Mouse (Mus musculus): Measurements from ENCODE around the gene Fam221b. TPM values are rescaled to one million over a fixed set of nuclear protein-coding genes. Genes with fewer than 3 reads are reported as not detected.

Gene Fam221b
- total and polyA plus RNA-seq, 2 experiments from 2014 or later, result 1.4 TPM; not detected in 1

DNA sequence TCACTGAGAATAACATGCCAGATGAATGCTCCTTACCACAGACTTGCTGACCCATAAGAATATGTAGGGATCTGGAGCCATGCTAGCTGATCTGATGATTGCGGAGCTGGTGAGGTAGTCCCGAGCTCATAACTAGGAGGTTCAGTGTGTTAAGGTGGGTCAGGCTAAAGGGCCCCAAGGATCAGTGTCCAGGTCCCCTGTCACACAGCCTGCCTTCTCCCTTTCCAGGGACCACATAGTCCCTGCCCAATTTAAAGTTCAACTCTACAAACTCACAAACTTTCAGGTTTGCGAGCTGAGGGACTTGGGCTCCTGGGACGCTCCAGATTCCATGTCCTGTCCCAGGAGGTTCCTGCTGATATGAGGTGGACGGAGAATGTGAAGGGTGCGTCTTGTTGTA, 31.8 kb upstream of the Fam221b start, which contains the start of gene Olfr70:
TSS of gene Olfr70 (minus strand) at position 101 of the 400 bp plus-strand sequence.
- no peak for ATAC-seq
- H3K9me3 ChIP-seq (ENCODE audit: low read length), result no peaks in the 10 kb centered on the region
- H3K36me3 ChIP-seq (ENCODE audit: insufficient read depth, low read length), result no peaks in the 10 kb centered on the region
- WGBS, result 87% methylated on average over 6 of the region's 6 CpGs
- no peak within 1 kb of the TSS for H3K27ac ChIP-seq
- no peak within 1 kb of the TSS for H3K9ac ChIP-seq (replicated peaks; ENCODE audit: low read length)
- no peak for DNase-seq (ENCODE audit: low spot score)
- H3K4me1 ChIP-seq (ENCODE audit: insufficient read depth, low read length), result peaks cover 5% of the 10 kb centered on the region; the same call in 1 of the 2 replicates
- H3K4me3 ChIP-seq (ENCODE audit: low read length), result no peak within 1 kb of the TSS
- no peak within 1 kb of the TSS for H3K4me2 ChIP-seq (ENCODE audit: low read depth, low read length)
- H3K27me3 ChIP-seq (ENCODE audit: insufficient read depth, low read length), result no peaks in the 10 kb centered on the region
- TF ChIP-seq CTCF (IDR thresholded peaks at IDR 0.05; ENCODE audit: low read depth), result no peak

DNA sequence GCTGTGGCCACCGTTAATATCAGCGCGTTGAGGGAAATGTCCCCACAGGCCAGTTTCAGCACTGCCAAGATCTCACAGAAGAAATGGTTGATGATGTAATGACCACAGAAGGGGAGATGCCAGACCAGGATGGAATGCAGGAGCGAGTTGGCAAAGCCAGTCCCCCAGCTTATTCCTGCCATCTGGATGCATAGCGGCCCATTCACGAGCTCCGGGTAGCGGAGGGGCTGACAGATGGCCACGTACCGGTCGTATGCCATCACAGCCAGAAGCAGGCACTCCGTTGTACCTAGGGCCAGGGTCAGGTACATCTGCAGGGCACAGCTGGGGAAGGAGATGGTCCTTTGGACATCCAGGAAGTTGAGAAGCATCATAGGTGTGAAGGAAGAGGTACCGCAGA, 27.6 kb upstream of the Fam221b start:
- DNase-seq (ENCODE audit: low spot score), result peak; percentile 49
- Histone ChIP-seq H3K27ac (no peak overlapping the region), H3K9me3 (ENCODE audit: low read length) (no peaks in the 10 kb centered on the region), H3K4me2 (ENCODE audit: low read depth, low read length) (no peak overlapping the region), H3K4me3 (ENCODE audit: low read length) (no peak overlapping the region), H3K27me3 (ENCODE audit: insufficient read depth, low read length) (no peaks in the 10 kb centered on the region), H3K36me3 (ENCODE audit: insufficient read depth, low read length) (no peaks in the 10 kb centered on the region), H3K4me1 (ENCODE audit: insufficient read depth, low read length) (peaks cover 5% of the 10 kb centered on the region; the same call in 1 of the 2 replicates), H3K9ac (replicated peaks; ENCODE audit: low read length) (no peak overlapping the region)
- 60% methylated on average over 13 of the region's 13 CpGs for WGBS
- TF ChIP-seq CTCF (IDR thresholded peaks at IDR 0.05; ENCODE audit: low read depth), result no peak
- ATAC-seq, result peak; percentile 54; the same call in 1 of the 2 replicates

DNA sequence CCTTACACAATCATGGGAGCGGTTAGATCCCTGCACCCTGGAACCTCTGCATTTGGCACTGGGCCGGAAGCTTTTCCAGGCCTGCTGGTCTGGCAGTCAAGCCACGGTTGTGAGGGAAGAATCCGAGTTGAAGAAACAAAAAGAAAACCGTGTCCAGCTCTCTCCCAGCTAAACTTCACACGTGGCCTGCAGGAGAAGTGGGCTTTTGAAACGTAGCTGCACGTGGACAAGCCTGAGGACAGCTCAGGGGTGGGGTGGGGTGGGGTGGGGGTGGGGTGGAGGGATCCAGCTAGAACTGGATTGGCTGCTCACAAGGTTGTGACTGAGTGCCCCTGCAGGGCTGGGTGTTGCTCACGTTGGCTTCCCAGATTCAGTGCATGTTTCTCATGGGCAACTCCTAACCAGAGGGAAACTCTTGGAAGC, 26.3 kb upstream of the Fam221b start:
- Histone ChIP-seq H3K4me2 (ENCODE audit: low read depth, low read length) (no peak overlapping the region), H3K9ac (replicated peaks; ENCODE audit: low read length) (no peak overlapping the region), H3K27ac (no peak overlapping the region), H3K4me1 (ENCODE audit: insufficient read depth, low read length) (peaks cover 5% of the 10 kb centered on the region; the same call in 1 of the 2 replicates), H3K4me3 (ENCODE audit: low read length) (no peak overlapping the region), H3K27me3 (ENCODE audit: insufficient read depth, low read length) (no peaks in the 10 kb centered on the region), H3K36me3 (ENCODE audit: insufficient read depth, low read length) (no peaks in the 10 kb centered on the region; the same call in 1 of the 2 replicates), H3K9me3 (ENCODE audit: low read length) (no peaks in the 10 kb centered on the region)
- peak; percentile 5 for DNase-seq (ENCODE audit: low spot score)
- ATAC-seq, result peak; percentile 61; the same call in 1 of the 2 replicates
- TF ChIP-seq CTCF (IDR thresholded peaks at IDR 0.05; ENCODE audit: low read depth), result no peak
- WGBS, result 23% methylated on average over 9 of the region's 9 CpGs

DNA sequence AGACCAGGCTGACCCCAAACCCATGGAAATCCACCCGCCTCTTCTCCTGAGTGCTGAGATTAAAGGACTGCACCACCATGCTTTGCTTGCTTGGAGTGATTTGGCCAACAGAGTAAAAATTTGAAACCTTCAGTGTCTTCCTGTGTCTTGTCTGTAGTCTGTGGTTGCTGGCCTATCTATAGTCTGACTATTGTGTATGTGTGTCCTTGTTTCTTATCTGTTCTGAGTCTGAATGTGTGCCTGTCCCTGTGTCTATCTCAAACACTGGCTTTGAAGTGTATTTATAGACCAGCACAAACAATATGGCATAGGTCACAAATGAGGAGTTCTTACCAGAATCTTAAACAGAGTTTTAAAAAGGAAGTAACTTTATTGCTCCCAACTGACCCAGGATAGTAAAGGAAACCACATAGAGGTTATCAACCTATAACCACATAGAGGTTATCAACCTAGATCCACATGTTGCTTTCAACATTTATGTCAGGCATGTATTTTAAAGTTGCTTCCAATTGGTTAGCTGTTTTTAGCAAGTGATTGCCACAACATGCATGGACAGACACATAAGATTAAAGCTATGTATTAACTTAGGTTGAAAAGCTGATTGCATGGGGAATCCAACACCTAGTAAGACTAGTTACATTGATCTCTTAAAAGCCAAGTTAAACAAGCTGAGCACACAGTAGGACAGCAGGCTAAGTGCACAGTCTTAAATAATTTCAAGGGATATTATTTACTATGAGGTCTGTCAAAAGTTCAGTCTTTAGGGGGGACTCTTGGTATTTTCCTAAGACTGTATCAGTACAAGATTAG, 25.7 kb upstream of the Fam221b start:
- H3K27me3 ChIP-seq (ENCODE audit: insufficient read depth, low read length), result no peaks in the 10 kb centered on the region
- no peak for TF ChIP-seq CTCF (IDR thresholded peaks at IDR 0.05; ENCODE audit: low read depth)
- no peak overlapping the region for H3K4me2 ChIP-seq (ENCODE audit: low read depth, low read length)
- H3K4me3 ChIP-seq (ENCODE audit: low read length), result no peak overlapping the region
- no peak for DNase-seq (ENCODE audit: low spot score)
- H3K9ac ChIP-seq (replicated peaks; ENCODE audit: low read length), result no peak overlapping the region
- H3K27ac ChIP-seq, result no peak overlapping the region
- no peaks in the 10 kb centered on the region for H3K9me3 ChIP-seq (ENCODE audit: low read length)
- H3K36me3 ChIP-seq (ENCODE audit: insufficient read depth, low read length), result peaks cover 4% of the 10 kb centered on the region
- WGBS, result 93% methylated on average over 1 of the region's 1 CpGs
- peaks cover 5% of the 10 kb centered on the region; the same call in 1 of the 2 replicates for H3K4me1 ChIP-seq (ENCODE audit: insufficient read depth, low read length)
- ATAC-seq, result no peak

DNA sequence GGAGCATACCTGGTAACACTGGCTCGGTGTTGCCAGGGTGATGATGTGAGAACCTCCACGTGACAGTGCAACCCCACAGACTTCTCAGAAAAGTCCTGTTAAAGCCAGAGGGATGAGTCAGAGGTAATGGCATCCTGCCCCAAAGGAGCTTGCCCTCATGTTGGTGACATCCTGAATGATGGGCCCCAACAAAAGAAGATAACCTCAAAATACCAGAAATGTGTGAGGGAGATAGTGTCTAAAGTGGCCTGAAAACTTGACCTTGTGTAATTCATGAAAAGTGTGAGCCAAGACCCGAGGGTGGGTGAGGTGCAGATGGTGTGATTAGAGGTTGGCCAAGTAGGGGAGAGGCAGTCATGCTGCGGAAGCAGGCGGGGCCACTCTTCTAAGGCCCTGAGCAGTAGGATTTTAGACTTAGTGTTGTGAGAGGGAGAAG, 24.9 kb upstream of the Fam221b start:
- ATAC-seq (no peak), DNase-seq (ENCODE audit: low spot score) (no peak)
- TF ChIP-seq CTCF (IDR thresholded peaks at IDR 0.05; ENCODE audit: low read depth), result no peak
- Histone ChIP-seq H3K9me3 (ENCODE audit: low read length) (no peaks in the 10 kb centered on the region), H3K36me3 (ENCODE audit: insufficient read depth, low read length) (peaks cover 11% of the 10 kb centered on the region), H3K4me1 (ENCODE audit: insufficient read depth, low read length) (peaks cover 5% of the 10 kb centered on the region; the same call in 1 of the 2 replicates), H3K4me3 (ENCODE audit: low read length) (no peak overlapping the region), H3K27me3 (ENCODE audit: insufficient read depth, low read length) (no peaks in the 10 kb centered on the region), H3K4me2 (ENCODE audit: low read depth, low read length) (no peak overlapping the region), H3K9ac (replicated peaks; ENCODE audit: low read length) (no peak overlapping the region), H3K27ac (no peak overlapping the region)
- 75% methylated on average over 5 of the region's 5 CpGs for WGBS

DNA sequence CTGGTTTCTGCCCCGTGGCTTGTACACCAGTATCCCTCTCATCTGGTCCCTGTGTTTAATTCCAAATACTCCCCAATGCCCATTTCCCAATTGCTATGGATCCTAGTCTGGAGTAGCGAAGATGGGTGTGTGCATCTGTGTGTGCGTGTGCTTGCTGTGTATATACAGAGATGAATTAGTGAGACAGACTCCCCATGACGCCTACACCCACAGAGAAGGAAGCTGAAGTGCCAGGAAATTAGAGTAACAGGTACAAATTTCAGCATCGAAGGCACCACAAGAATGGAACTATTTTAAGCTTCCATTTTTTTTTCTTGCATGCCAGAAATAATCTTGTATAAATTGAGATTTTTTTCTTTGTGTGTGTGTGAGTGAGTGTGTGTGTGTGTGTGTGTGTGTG, 22.1 kb upstream of the Fam221b start:
- Histone ChIP-seq H3K4me2 (ENCODE audit: low read depth, low read length) (no peak overlapping the region), H3K27me3 (ENCODE audit: insufficient read depth, low read length) (no peaks in the 10 kb centered on the region), H3K9ac (replicated peaks; ENCODE audit: low read length) (no peak overlapping the region), H3K4me3 (ENCODE audit: low read length) (no peak overlapping the region), H3K27ac (no peak overlapping the region), H3K4me1 (ENCODE audit: insufficient read depth, low read length) (no peaks in the 10 kb centered on the region), H3K9me3 (ENCODE audit: low read length) (no peaks in the 10 kb centered on the region), H3K36me3 (ENCODE audit: insufficient read depth, low read length) (peaks cover 25% of the 10 kb centered on the region)
- WGBS, result 81% methylated on average over 5 of the region's 5 CpGs
- no peak for DNase-seq (ENCODE audit: low spot score)
- no peak for TF ChIP-seq CTCF (IDR thresholded peaks at IDR 0.05; ENCODE audit: low read depth)
- no peak for ATAC-seq

DNA sequence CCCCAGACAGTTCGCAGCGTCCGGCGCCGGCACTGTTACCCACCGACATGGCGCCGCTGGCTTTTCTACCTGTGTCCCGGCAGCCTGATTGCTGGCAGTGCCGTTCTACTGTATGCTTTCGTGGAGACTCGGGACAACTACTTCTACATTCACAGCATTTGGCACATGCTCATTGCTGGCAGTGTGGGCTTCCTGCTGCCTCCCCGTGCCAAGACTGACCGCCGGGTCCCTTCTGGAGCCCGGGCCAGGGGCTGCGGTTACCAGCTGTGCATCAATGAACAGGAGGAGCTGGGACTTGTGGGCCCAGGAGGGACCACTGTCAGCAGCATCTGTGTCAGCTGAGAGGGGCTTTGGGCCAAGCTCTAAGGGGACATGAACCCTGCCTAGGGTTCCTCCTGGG, 21.1 kb upstream of the Fam221b start:
- no peaks in the 10 kb centered on the region for H3K9me3 ChIP-seq (ENCODE audit: low read length)
- no peak overlapping the region for H3K27ac ChIP-seq
- H3K27me3 ChIP-seq (ENCODE audit: insufficient read depth, low read length), result no peaks in the 10 kb centered on the region
- H3K4me3 ChIP-seq (ENCODE audit: low read length), result no peak overlapping the region
- H3K36me3 ChIP-seq (ENCODE audit: insufficient read depth, low read length), result peaks cover 29% of the 10 kb centered on the region
- no peak for ATAC-seq
- peak; percentile 10 for DNase-seq (ENCODE audit: low spot score)
- TF ChIP-seq CTCF (IDR thresholded peaks at IDR 0.05; ENCODE audit: low read depth), result no peak
- no peak overlapping the region for H3K4me2 ChIP-seq (ENCODE audit: low read depth, low read length)
- no peak overlapping the region for H3K9ac ChIP-seq (replicated peaks; ENCODE audit: low read length)
- no peaks in the 10 kb centered on the region for H3K4me1 ChIP-seq (ENCODE audit: insufficient read depth, low read length)
- WGBS, result 81% methylated on average over 17 of the region's 17 CpGs

All from hindbrain, postnatal 0 days (tissue).